Mouse (Mus musculus) cortical plate, adult 2 months (tissue): ENCODE measurements around the gene Bscl2.

ENCODE experiments used
- CTCF ChIP-seq: fragments of 200-500 bp; IDR thresholded peaks from 2 replicates; pipeline ENCODE4 v1.5.1; 2011; ENCODE audit warnings: mild to moderate bottlenecking, control low read depth, low read length; ENCODE audit not compliant: insufficient read depth; ENCODE audit errors: extremely low read depth
- POLR2A ChIP-seq: fragments of 200-500 bp; IDR thresholded peaks from 2 replicates; pipeline ENCODE4 v1.6.1; 2011; ENCODE audit warnings: mild to moderate bottlenecking, low read length, control low read depth; ENCODE audit not compliant: insufficient read depth; ENCODE audit errors: extremely low read depth

GRCm38 (mm10) chr19:8853117-8853516 lies 15.8 kb downstream of the Bscl2 start:
- no peak for TF ChIP-seq CTCF
- TF ChIP-seq POLR2A, result no peak
